Mouse (Mus musculus) intestine, embryonic 14.5 days (tissue): ENCODE data around the gene Cds1. TPM values are rescaled to one million over a fixed set of nuclear protein-coding genes. Genes with fewer than 3 reads are reported as not detected.

Experiments
- ATAC-seq: fragments of 200-750 bp; cut with Nextera tagmentation; replicated peaks from 2 replicates; pipeline ENCODE4 v1.8.0; 2017; ENCODE audit warnings: low read depth, moderate number of reproducible peaks, moderate TSS enrichment, moderate library complexity; ENCODE audit not compliant: low FRiP score, low TSS enrichment
- DNase-seq: peaks from one replicate; pipeline ENCODE4 v3.0.0-alpha.2; 2018; ENCODE audit warnings: low spot score
- H3K27ac ChIP-seq: fragments of 300-500 bp; sonication (generic); 2 replicates; pipeline ENCODE4 v1.5.1; 2014; ENCODE audit warnings: low read depth, mild to moderate bottlenecking, control low read depth
- H3K27me3 ChIP-seq: fragments of 300-500 bp; sonication (generic); replicated peaks from 2 replicates; pipeline ENCODE4 v1.6.1; 2014; ENCODE audit warnings: low read length, control low read depth; ENCODE audit not compliant: control insufficient read depth, insufficient read depth
- H3K36me3 ChIP-seq: fragments of 300-500 bp; sonication (generic); 2 replicates; pipeline ENCODE4 v1.6.1; 2014; ENCODE audit warnings: low read length, control low read depth; ENCODE audit not compliant: control insufficient read depth, insufficient read depth
- H3K4me1 ChIP-seq: fragments of 300-500 bp; sonication (generic); replicated peaks from 2 replicates; pipeline ENCODE4 v1.6.1; 2014; ENCODE audit warnings: low read length, control low read depth, mixed read lengths; ENCODE audit not compliant: control insufficient read depth, insufficient read depth
- H3K4me2 ChIP-seq: fragments of 300-500 bp; sonication (generic); 2 replicates; pipeline ENCODE4 v1.6.1; 2014; ENCODE audit warnings: low read length
- H3K4me3 ChIP-seq: fragments of 300-500 bp; sonication (generic); 2 replicates; pipeline ENCODE4 v1.5.1; 2014; ENCODE audit warnings: low read depth, low read length, control low read depth, mixed read lengths
- H3K9ac ChIP-seq: fragments of 300-500 bp; sonication (generic); 2 replicates; pipeline ENCODE4 v1.6.1; 2014; ENCODE audit warnings: mild to moderate bottlenecking, low read length
- H3K9me3 ChIP-seq: fragments of 300-500 bp; sonication (generic); 2 replicates; pipeline ENCODE4 v1.6.1; 2016; ENCODE audit warnings: low read length, control low read depth; ENCODE audit not compliant: control insufficient read depth
- WGBS: fragments of 180-500 bp; shearing (Covaris S2); extraction: QIAGEN DNeasy Blood & Tissue Kit; methylation state at CpG from one replicate; pipeline ENCODE4 v1.1.7; 2014; 5-methylcytosine and 5-hydroxymethylcytosine counted together
- polyA plus RNA-seq: library from polyadenylated mRNA; unstranded; fragments of >200 nt; fragmentation: Nextera tagmentation; extraction: Ambion mirVana; gene quantifications from 2 replicates; pipeline ENCODE4 v1.2.1, GENCODE M21; 2014

Gene Cds1
- polyA plus RNA-seq, 1 experiment from 2014 or later: 6.1 TPM

GRCm38 (mm10) chr5:101840476-101840875 is 75.5 kb downstream of the Cds1 start:
- Histone ChIP-seq H3K4me1 (no peaks in the 10 kb centered on the region), H3K9ac (no peak overlapping the region), H3K4me3 (no peak overlapping the region), H3K4me2 (no peak overlapping the region), H3K27me3 (no peaks in the 10 kb centered on the region), H3K9me3 (no peaks in the 10 kb centered on the region), H3K36me3 (peaks cover 83% of the 10 kb centered on the region), H3K27ac (no peak overlapping the region)
- ATAC-seq (no peak), DNase-seq (no peak)
- 99% methylated on average over 5 of the region's 5 CpGs for WGBS

- Histone ChIP-seq H3K27me3 (no peaks in the 10 kb centered on the region), H3K9ac (no peak overlapping the region), H3K36me3 (peaks cover 99% of the 10 kb centered on the region), H3K4me2 (no peak overlapping the region), H3K4me1 (no peaks in the 10 kb centered on the region), H3K9me3 (no peaks in the 10 kb centered on the region), H3K4me3 (no peak overlapping the region), H3K27ac (no peak overlapping the region)
- WGBS: 95% methylated on average over 14 of the region's 14 CpGs
- DNase-seq: no peak
- no peak for ATAC-seq
Measured at GRCm38 (mm10) chr5:101845011-101845410, 80.1 kb downstream of the Cds1 start.

- Histone ChIP-seq H3K27ac (no peak overlapping the region), H3K4me1 (no peaks in the 10 kb centered on the region), H3K9me3 (no peaks in the 10 kb centered on the region), H3K4me3 (no peak overlapping the region), H3K4me2 (no peak overlapping the region), H3K9ac (no peak overlapping the region), H3K27me3 (no peaks in the 10 kb centered on the region), H3K36me3 (peaks cover 99% of the 10 kb centered on the region)
- ATAC-seq (no peak), DNase-seq (no peak)
- WGBS: 97% methylated on average over 8 of the region's 8 CpGs
Measured at GRCm38 (mm10) chr5:101845930-101846329, 81.0 kb downstream of the Cds1 start.

- peaks cover 99% of the 10 kb centered on the region for H3K36me3 ChIP-seq
- peak; percentile 28 for ATAC-seq
- no peaks in the 10 kb centered on the region for H3K27me3 ChIP-seq
- H3K4me2 ChIP-seq: no peak overlapping the region
- no peak overlapping the region for H3K9ac ChIP-seq
- H3K4me3 ChIP-seq: no peak overlapping the region
- WGBS: 77% methylated on average over 7 of the region's 7 CpGs
- H3K4me1 ChIP-seq: no peaks in the 10 kb centered on the region
- no peak for DNase-seq
- H3K9me3 ChIP-seq: no peaks in the 10 kb centered on the region
- H3K27ac ChIP-seq: no peak overlapping the region
Measured at GRCm38 (mm10) chr5:101847323-101847722, 82.4 kb downstream of the Cds1 start.

GRCm38 (mm10) chr5:101847762-101848161 is 82.8 kb downstream of the Cds1 start:
- no peak overlapping the region for H3K27ac ChIP-seq
- DNase-seq: no peak

GRCm38 (mm10) chr5:101851133-101851532 is 86.2 kb downstream of the Cds1 start:
- Histone ChIP-seq H3K27ac (no peak overlapping the region), H3K4me3 (no peak overlapping the region), H3K9ac (no peak overlapping the region), H3K27me3 (no peaks in the 10 kb centered on the region), H3K4me2 (no peak overlapping the region), H3K4me1 (no peaks in the 10 kb centered on the region), H3K9me3 (no peaks in the 10 kb centered on the region), H3K36me3 (peaks cover 99% of the 10 kb centered on the region)
- ATAC-seq (no peak), DNase-seq (no peak)
- WGBS: 71% methylated on average over 7 of the region's 7 CpGs

More at GRCm38 (mm10) chr5:101847762-101848161, 82.8 kb downstream of the Cds1 start:
- 67% methylated on average over 4 of the region's 4 CpGs for WGBS
- H3K9ac ChIP-seq: no peak overlapping the region
- H3K36me3 ChIP-seq: peaks cover 99% of the 10 kb centered on the region
- H3K4me1 ChIP-seq: no peaks in the 10 kb centered on the region
- no peaks in the 10 kb centered on the region for H3K27me3 ChIP-seq
- H3K4me2 ChIP-seq: no peak overlapping the region
- peak; percentile 68 for ATAC-seq
- H3K4me3 ChIP-seq: no peak overlapping the region
- H3K9me3 ChIP-seq: no peaks in the 10 kb centered on the region

GRCm38 (mm10) chr5:101852116-101852680 is 87.3 kb downstream of the Cds1 start:
- Histone ChIP-seq H3K9me3 (no peaks in the 10 kb centered on the region), H3K27ac (no peak overlapping the region), H3K27me3 (no peaks in the 10 kb centered on the region), H3K4me1 (no peaks in the 10 kb centered on the region), H3K4me2 (no peak overlapping the region), H3K4me3 (no peak overlapping the region), H3K9ac (no peak overlapping the region), H3K36me3 (peaks cover 91% of the 10 kb centered on the region)
- 95% methylated on average over 21 of the region's 21 CpGs for WGBS
- ATAC-seq: no peak
- no peak for DNase-seq

GRCm38 (mm10) chr5:101854100-101854499 is 89.2 kb downstream of the Cds1 start:
- WGBS: 96% methylated on average over 11 of the region's 11 CpGs
- ATAC-seq (no peak), DNase-seq (no peak)
- Histone ChIP-seq H3K4me3 (no peak overlapping the region), H3K9me3 (no peaks in the 10 kb centered on the region), H3K36me3 (peaks cover 91% of the 10 kb centered on the region), H3K27me3 (no peaks in the 10 kb centered on the region), H3K9ac (no peak overlapping the region), H3K27ac (no peak overlapping the region), H3K4me1 (no peaks in the 10 kb centered on the region), H3K4me2 (no peak overlapping the region)

GRCm38 (mm10) chr5:101854667-101855066 is 89.7 kb downstream of the Cds1 start:
- Histone ChIP-seq H3K4me3 (no peak overlapping the region), H3K27me3 (no peaks in the 10 kb centered on the region), H3K36me3 (peaks cover 91% of the 10 kb centered on the region), H3K4me1 (no peaks in the 10 kb centered on the region), H3K9me3 (no peaks in the 10 kb centered on the region), H3K9ac (no peak overlapping the region), H3K4me2 (no peak overlapping the region), H3K27ac (no peak overlapping the region)
- no peak for ATAC-seq
- WGBS: 83% methylated on average over 7 of the region's 7 CpGs
- DNase-seq: no peak
